Mouse (Mus musculus) adipocyte (in vitro differentiated cells): Measurements from ENCODE around the gene Bpnt1.

Experiments used
- DNase-seq: peaks from one replicate; pipeline ENCODE4 v3.0.0-alpha.2; 2016; ENCODE audit warnings: low spot score

The Bpnt1 gene

DNA sequence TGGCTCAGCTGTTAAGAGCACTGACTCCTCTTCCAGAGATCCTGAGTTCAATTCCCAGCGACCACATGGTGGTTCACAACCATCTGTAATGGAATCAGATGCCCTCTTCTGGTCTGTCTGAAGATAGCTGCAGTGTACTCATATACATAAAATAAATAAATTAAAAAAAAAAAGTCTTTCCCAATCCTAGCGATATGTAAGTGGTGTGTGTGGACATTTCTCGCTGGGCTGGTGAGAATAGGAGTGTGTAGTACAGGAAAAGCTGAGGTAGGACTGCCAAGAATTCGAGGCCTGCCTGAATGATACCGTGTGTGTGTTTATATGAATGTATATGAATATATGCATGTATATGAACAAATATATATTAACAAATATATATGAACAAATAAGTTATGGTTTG is 585 bp upstream of the Bpnt1 start:
- no peak for DNase-seq

GRCm38 (mm10) chr1:185333651-185334050 is 1.7 kb downstream of the Bpnt1 start:
- DNase-seq: no peak

- DNase-seq: no peak
These were observed 2.2 kb downstream of the Bpnt1 start for GRCm38 (mm10) chr1:185334136-185334535.

- DNase-seq: no peak
These were observed 3.3 kb downstream of the Bpnt1 start for GRCm38 (mm10) chr1:185335231-185335765.

DNA sequence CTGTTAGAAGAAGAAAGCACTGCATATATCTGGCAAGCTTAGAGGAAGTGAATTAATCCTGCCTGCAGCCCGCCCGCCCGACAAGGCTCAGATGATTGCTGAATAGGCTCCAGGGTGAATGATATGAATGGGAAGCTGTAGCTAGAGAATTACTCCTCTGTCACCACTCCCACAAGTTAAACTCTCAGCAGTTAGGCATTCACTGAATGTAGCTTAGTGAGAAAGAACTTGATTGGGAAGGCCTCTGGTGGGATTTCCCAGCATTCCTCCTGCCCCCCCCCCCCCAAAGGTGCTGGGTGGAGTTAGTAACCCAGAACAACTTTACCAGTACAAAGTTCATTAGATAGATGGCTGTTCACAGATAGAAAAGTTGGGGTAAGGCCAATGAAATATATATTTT is 4.6 kb downstream of the Bpnt1 start:
- no peak for DNase-seq

GRCm38 (mm10) chr1:185342441-185342840 is 10.5 kb downstream of the Bpnt1 start:
- no peak for DNase-seq

DNA sequence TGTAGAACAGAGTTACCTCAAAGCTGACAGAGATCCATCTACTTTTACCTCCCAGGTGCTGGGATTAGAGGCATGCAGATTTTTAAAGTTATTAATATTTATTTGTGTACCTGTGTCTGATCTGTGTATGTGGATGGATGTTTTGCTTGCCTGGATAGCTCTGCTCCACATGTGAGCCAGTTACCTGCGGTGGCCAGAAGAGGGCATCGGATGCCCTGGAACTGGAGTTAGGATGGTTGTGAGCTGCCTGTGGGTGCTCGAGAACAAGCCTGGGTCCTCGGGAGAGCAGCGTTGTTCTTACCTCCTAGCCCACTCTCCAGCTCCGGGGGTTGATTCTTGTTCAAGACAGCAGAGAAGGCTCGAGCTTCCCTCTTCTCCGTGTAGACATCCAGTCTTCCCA is 11.5 kb downstream of the Bpnt1 start:
- DNase-seq: no peak

DNA sequence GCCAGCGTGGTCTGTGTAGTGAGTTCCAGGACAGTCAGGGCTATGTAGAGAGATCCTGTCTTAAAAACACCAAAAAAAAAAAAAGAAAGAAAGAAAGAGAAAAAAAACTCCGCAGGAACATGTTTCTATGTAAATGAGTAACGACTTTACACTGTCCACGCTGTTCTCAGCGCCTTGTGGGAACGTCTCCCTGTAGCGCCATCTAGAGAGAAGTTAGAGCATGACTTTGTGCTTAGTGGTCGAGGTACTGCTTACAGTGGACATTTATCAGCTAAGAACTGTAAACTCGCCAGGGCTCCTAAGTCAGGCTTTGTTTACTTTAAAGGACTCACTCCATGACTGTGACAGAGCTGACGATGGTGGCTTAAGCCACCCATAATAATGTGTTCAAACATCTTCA is 14.2 kb downstream of the Bpnt1 start:
- no peak for DNase-seq

DNA sequence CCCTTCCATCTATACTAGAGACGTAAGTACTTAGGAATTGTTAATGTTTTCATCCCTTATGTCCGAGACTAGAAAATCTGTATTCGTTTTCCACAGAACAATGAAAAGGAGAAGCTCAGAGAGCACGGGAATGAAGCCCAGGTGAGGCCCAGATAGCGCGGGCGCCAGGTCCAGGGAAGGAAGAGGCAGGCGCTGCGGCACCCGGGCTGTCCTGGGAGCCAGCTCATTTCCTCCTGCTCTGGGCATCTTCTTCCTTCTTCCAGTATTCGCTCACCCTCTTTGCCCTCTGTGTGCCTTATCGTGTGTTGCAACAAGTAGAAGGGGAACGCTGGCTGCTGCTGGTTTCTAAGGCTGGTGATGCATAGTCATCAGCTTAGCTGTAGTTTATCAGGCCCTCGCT is 17.8 kb downstream of the Bpnt1 start:
- DNase-seq: no peak

GRCm38 (mm10) chr1:185350611-185351010 is 18.7 kb downstream of the Bpnt1 start:
- DNase-seq: no peak

DNA sequence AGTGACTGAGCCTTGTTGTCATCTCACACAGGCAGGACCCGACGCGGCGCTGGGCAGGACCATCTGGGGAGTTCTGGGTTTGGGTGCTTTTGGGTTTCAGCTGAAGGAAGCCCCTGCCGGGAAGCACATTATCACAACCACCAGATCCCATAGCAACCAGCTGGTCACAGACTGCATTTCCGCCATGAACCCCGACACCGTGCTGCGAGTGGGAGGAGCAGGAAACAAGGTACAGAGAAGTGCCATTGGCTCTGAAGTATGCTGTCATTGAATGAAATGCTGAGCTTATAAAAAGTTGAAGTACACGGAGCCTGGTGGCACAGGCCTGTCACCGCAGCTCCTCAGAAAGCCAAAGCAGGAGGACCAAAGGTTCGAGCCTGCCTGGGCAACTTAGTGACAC is 20.2 kb downstream of the Bpnt1 start:
- no peak for DNase-seq

GRCm38 (mm10) chr1:185353351-185353750 is 21.4 kb downstream of the Bpnt1 start:
- DNase-seq: no peak

- DNase-seq: no peak
These were observed 22.8 kb downstream of the Bpnt1 start for GRCm38 (mm10) chr1:185354731-185355130.

DNA sequence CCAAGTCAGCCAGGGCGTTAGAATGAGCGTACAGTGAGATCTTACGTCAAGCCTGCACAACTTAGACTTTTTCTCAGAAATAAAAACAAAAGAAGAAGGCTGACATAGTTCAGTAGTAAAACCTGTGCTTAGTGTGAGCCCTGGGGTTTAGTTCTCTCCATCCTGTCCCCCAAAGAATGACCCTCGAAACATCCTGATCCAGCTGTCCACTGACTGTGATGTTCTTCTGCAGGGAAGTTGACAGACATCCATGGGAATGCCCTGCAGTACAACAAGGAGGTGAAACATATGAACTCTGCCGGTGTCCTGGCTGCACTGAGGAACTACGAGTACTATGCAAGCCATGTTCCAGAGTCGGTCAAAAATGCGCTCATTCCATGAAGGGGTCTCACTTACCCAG is 24.3 kb downstream of the Bpnt1 start:
- DNase-seq: no peak

- DNase-seq: no peak
These were observed 26.3 kb downstream of the Bpnt1 start for GRCm38 (mm10) chr1:185358211-185358610.

DNA sequence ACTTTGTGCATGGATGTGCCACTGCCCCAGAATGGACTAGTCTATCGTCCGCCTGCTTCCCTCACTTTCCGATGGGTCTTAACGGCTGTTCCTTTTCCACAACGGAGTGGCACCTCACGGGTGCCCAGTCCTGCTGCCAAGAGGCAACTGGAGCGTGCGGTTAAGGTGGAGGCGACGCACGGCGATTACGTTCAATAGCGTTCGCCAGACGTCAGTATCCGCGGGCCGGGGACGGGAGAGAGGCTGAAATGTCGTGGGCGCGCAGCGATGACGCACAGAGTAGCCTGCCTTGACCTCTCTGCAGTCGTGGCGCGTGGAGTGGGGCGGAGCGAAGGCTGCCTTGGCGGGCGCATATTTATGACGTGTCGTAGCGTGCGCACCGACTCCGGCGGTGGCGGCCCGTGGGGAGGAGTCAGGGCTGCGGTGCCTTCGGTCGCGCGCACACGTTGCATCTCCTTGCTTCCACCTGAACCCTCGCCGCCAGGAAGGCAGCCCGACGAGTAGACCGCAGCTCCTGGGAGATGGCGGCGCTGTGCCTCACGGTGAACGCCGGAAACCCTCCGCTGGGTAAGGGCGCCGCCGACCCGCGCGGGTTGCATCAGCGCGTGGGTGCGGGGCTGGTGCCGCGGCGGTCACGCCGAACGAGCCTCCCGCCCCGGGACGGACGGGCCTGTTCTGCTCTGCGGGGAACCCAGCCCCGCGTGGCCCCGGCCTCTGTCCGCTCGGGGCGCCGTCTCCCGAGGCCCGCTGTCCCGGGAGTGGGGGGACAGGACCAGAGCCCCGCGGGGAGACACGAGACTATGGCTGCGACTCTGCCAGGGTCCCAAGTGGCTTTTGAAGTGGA is 30.9 kb downstream of the Bpnt1 start, which contains the start of gene Eprs:
Gene Eprs, plus strand, starts transcription at position 368 of the 844 bp plus-strand sequence.
- DNase-seq: peak; percentile 98

DNA sequence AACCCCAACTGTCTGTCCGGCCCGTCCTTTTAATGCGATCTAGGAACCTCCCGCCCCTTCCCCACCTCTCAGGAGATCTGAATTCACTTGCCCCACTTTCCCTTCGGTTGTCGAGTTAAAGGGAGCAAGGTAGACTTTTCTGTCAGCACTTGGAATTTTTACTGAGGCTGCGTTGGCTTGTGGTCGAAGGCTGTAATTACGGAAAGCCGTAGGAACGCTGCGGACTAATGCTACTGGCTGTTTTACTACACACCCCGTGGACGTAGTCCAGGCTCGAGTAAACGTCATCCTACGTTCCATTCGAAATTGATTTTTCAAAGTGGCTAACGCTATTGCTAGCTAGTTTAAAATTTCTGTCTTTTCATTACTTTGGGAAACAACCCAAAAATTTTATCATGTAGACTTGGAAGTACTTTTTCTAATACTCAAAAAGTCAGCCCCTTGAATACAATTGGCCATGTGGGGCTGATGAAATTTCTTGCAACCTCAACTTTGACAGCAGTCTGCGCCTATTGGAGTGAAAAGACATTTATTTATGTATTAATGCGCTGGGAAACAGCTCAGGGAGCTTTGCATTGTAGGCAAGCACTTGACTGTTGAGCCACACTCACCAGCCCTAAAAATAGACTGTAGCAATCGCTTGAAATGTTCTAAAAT is 31.7 kb downstream of the Bpnt1 start:
- peak; percentile 81 for DNase-seq

- DNase-seq: no peak
These were observed 32.2 kb downstream of the Bpnt1 start for GRCm38 (mm10) chr1:185364183-185364540.

DNA sequence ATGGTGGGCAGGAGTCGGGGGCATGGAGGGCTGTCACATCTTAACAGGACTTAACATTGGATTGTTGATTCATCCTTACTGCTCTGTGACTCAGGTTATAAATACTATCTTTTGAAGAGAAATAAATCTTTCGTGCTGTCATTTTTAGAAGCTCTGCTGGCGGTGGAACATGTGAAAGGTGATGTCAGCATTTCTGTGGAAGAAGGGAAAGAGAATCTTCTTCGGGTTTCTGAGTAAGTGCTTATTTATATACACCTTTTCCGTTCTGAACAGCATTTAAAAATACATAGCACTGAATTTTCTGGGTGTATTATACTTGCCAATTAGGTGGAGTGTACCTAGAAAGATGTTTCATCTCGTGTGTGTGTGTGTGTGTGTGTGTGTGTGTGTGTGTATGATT is 35.4 kb downstream of the Bpnt1 start:
- no peak for DNase-seq

- no peak for DNase-seq
These were observed 38.0 kb downstream of the Bpnt1 start for GRCm38 (mm10) chr1:185369979-185370378.

GRCm38 (mm10) chr1:185376390-185376789 is 44.4 kb downstream of the Bpnt1 start:
- no peak for DNase-seq

- DNase-seq: no peak
These were observed 45.5 kb downstream of the Bpnt1 start for GRCm38 (mm10) chr1:185377429-185377828.

GRCm38 (mm10) chr1:185401615-185402014 is 69.7 kb downstream of the Bpnt1 start:
- DNase-seq: no peak
